Mouse (Mus musculus): ENCODE results near the gene Abi3.
A peak's percentile ranks its signal among the peaks of the same experiment; 100 is the strongest.

Abi3 gene

DNA sequence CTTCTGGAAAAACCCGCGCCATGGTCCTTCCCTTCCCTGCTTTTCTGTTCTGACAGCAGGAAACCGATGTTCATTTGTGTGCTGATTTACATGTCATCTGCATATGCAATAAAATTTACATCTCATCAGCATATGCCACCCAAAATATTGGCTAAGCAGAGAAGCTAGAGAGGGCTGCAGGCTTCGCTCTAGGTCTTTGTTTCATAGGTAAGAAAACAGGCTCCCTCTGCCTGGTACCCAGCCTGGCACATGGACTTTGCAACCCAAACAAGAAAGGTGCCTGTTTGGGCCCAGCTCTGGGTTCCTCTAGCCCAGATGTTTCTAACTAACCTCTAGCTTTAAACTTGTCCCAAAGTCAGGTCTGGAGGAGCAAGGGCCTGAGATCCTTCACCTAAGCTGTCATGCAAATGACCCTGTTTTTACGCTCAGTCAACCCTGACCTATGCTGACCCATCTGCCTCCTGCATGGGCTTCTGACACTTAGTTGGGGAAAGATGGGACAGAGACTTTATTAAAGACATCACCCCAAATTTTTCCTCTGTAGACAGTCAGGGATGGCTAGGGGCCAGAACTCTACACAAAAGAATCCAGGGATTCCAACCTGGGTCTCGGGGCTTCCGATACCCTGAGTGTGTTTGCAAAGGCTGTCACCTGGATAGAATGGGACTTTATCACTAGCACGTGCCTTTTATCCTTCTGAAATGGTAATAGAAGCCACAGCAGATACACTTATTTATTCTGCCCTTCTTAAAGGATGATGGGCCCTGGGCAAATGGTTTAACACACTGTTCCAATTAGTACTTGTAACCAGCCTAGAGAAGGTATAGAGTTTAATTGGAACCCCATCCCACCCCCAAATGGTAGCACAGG lies 3.0 kb downstream of the Abi3 start:
- no peak for DNase-seq (ENCODE audit: low spot score in 2 of 2)

DNA sequence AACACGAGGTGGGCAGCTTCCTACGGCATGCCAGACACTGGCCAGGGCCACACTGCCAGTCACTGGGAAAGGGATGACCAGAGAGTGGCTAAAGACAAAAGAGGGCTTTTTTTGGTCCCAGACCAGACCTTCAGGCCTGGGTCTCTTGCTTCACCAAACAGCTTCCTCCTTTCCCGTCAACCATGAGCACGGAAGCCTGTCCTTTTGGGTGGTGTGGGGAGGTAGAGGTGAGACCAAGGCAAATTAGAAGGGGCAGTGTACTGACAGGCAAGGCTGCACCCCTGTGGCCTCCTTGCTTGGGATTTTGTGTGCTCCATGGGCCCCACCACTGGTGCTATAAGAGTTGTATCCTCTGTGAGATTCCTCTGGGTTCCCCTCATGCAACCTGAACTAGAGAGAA lies 3.7 kb downstream of the Abi3 start:
- DNase-seq (ENCODE audit: low spot score in 2 of 2), result no peak

DNA sequence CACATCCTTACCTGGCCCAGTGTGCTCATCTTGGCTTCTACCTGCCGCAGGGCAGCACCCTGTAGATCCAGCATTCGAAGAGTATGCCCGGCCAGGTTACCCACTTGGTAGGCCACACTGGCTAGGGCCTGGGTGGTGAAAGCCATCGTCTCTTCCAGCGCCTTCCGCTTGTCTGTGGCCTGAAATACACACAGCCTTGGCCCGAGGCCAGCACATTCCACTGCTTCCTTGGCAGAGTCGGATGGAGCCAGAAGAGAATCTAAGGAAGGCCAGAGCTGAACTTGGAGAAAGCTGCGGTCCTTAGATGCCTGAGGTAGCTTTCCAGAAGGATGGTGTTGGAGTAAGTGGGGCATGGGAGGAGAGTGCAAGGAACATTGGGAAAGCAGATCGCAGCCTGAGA lies 5.2 kb downstream of the Abi3 start, which contains the start of gene Gngt2:
TSS of gene Gngt2 (plus strand) at position 158 of the 400 bp plus-strand sequence.
- DNase-seq (ENCODE audit: low spot score in 2 of 2), result peak in 1 of 2 experiments; percentile 54

DNA sequence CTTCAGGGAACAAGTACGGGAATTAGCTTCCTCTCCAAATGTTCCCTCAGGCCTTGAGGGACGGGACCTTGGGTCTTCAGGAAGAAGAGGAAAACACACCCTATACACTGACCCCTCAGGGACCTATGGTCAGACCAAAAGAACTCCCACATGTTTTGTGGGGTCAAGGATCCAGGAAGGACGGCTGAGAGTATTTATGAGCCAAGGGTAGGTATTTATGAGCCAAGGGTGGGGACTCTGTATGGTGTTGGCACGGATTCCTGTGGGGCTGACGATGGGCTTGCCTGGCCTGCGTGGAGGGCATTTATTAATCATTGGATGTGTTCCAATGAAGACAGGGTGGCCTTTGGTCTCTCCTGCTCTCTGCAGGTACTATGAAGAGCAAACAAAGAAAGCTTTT lies 5.8 kb downstream of the Abi3 start:
- DNase-seq (ENCODE audit: low spot score in 2 of 2), result no peak

DNA sequence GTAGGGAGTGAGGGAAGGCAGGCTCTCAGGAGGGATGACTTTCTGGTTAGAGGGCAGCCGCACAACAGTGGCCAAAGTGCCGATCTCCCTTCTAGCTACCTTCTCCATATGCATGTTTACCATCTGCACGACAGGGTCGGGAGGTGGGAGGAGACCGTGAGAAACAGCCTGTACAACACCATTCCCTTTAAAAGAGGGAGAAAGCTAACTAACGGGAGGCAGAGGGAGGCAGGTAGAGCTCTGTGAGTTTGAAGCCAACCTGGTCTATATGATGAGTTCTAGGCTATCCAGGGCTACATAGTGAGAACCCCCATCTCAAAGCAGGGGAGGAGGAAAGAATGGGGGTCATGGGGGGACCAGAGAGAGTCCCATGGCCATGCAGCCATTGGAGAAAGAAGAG lies 6.4 kb downstream of the Abi3 start:
- no peak for DNase-seq (ENCODE audit: low spot score in 2 of 2)

DNA sequence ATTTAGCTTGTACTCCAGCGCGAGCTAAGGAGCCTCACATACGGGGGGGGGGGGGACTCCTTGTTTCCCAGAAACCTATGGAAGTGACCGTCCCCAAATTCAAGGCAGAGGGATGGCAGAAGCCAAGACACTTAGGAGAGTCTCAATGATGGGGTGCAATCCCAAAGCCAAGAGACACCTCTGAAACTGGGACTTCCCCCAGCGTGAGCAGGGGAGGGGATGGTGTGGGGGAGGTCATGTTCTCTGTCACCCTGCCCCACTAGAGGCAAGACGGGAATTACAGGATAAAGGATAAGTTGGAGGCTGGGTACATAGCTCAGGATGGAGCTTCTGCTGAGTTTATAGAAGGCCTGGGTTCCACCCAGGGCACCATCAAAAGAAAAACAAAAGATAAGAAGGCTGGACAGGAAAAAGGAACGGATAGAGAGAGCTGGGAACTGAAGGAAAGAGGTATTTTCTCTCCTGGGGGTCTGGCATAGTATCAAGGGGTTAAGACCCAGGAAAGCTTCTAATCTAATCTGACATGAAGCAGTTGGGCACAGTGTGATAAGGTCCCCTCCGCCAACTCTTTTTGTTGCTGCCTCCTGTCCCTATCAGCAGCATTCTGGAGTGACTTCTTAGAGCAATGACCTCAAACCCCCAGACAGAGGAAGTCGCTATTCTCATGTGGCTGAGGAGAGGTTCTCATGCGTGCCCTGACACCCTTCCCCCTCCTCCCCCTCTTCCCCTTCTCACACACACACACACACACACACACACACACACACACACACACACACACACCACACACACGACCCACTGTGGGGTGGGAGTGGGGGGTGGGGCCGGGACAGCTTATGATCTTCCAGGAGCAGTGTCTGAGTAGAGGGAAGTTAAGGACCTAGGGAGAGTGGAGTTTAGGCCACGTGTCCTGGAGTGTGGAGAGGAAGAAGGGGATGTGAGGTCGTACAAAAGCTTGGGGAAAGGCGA lies 7.2 kb downstream of the Abi3 start:
- no peak for DNase-seq (ENCODE audit: low spot score in 2 of 2)

DNA sequence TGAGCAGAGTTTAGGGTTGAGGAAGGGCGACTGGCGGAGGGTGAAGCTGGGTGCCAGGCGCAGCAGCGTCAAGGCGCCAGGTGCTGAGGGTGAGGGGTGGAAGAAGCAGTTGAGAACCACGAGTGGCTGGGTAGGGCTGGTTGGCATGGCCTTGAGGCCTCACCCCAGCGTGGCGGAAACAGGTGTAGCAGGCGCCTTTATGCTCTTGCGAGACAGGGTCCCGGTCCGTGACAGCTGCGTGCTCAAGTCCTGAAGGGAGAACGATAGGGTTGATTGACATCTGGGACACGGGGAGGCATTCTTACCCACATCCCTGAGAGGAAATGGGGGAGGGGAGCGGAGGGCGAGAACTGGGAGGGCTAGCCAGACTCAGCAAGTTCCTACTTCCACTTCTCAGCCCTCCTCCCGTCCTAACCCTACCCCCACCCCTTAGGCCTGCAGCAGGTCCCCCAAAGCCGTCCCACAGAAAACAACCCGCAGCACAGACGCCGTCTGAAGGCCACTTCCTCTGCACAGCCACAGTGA lies 8.1 kb downstream of the Abi3 start:
- no peak for DNase-seq (ENCODE audit: low spot score in 2 of 2)

DNA sequence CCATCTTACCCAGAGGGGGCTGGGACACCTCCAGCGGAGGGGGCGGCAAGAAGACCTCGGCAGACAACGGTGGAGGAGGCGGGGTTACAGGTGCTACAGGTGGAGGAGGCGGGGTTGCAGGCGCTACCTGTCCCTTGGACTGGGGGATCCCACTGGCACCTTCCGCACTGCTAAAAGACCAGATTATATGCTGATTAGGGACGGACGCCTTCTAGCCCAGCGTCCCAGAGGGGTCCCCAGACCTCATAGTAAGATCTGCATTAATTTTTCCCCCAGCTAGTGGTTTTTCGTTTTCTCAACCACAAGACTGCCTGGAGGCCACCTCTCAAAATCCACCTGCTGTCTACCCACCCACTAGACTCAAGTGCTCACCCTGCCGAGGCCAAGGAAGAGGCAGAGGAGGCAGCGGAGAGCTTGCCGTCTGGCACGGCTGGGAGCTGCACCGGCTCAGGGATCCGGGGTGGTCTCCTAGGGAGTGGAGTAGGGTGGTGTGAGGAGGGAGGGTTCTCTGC lies 8.6 kb downstream of the Abi3 start:
- no peak for DNase-seq (ENCODE audit: low spot score in 2 of 2)

DNA sequence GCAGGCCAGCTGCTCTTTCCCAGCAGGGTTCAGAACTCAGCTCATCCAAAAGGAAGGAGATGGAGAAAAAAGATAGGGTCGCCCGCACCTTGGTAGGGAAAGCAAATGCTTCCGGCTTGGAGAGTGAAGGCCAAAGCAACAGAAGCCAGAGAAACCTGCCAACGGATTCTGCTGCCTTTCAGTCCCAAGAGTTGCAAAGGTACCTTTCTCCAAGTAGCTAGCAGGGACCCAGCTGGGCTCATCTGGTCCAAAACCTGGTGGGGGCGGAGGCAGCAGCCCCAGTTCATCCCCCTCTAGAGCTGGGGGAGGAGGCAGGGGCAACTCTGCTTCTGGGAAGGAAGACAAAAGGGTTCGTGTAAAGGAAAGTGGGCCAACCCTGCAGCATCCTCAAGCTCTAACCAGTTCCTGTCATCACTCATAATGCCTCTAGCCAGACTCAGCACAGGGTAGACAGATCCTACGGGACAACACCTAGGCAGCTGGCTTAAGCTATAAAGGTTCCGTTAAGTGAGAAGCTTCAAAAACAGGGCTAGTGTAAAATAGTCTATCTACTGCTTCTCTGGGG lies 9.2 kb downstream of the Abi3 start:
- DNase-seq (ENCODE audit: low spot score in 2 of 2), result no peak

DNA sequence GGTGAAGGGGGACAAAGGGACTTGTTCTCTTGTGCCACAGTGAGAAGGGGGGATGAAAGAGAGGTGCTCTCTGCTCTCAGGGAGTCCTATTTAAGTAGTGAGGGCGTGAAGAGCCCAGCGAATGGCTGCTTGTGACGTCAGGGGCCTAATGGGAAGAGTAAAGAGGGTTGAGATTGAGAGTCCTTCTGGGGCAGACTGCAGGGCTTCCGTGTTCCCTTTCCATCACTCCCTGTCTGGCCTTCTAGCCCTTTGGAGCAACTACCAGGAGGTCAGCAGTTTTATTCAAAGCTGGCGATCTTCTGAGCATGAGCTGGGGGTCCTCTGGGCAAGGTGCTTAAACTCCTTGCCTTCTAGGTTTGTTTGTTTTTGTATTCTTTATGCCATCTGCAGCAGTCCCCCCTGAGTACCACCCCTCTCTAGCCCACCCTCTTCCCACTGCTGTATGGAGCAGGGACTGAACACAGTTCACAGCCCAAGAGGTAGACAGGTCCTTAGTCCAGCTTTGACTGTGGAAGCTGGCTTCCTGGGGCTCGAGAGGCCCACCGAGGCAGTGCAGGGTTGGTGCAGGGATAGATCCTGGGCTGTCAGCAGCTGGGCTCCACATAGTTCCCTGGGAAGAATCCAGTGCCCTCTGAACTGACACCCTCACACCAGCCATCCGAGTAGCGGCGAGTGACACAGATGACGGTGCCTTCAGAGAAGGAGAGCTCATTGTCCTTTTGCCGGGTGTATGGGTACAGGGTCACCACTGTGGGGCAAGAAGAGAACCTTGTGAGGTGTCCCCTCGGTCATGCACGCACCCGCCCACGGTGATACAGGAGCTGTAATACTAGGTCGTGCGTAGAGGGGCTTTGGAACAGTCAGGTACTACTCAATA lies 9.9 kb downstream of the Abi3 start:
- no peak for DNase-seq (ENCODE audit: low spot score in 2 of 2)

DNA sequence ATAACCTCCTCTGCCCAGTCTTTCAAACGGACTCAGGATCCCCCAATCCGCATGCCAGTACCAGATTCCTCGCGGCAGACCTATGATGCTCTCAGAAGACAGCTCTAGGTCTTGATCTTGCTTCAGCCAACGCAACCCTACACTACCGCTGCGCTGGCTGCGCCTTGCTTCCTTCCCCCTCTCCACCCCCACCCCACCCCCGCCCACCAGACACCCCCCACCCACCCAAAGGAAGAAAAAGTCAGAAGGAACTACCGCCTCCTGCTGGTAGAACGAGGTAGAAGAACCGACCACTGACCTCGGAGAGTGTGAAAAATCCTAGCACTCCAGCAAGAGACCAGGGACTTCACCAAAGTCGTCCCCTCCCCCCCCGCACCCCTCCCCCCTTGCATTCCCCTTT lies 10.6 kb downstream of the Abi3 start:
- DNase-seq (ENCODE audit: low spot score in 2 of 2), result no peak

DNA sequence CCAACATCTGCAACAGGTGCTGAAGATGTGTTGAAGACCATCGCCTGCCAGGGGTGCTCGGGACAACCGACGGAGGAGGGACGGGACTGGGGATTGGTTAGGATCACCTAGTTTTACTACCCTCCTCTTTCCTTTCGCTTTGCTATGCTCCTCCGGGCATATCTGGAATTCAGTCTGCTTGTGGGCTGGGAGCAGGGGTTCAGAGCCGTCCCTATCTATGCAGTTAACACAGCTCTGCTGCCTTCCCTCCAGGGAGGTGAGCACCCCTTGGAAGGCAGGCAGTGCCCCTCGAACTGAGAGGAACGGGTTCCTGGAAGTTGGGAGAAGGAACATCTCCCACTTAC lies 11.0 kb downstream of the Abi3 start:
- DNase-seq (ENCODE audit: low spot score in 2 of 2), result no peak

DNA sequence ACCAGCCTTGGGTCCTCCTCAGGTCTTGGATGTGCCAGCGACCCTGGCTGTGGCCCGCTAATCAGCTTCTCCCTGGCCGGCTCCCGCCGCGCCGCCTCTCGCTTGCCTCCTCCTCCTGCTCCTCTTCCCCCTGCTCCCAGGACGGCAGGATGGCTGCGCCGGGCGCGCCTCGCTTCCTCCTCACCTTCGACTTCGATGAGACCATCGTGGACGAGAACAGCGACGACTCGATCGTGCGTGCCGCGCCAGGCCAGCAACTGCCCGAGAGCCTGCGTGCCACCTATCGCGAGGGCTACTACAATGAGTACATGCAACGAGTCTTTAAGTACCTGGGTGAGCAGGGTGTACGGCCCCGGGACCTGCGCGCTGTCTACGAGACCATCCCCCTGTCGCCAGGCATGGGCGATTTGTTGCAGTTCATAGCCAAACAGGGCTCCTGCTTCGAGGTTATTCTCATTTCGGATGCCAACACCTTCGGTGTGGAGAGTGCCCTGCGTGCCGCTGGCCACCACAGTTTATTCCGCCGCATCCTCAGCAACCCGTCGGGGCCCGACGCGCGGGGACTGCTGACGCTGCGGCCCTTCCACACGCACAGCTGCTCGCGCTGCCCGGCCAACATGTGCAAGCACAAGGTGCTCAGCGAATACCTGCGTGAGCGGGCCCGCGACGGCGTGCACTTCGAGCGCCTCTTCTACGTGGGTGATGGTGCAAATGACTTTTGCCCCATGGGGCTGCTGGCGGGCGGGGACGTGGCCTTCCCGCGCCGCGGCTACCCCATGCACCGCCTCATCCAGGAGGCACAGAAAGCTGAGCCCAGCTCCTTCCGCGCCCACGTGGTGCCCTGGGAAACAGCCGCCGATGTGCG lies 11.6 kb downstream of the Abi3 start:
- no peak for DNase-seq (ENCODE audit: low spot score in 2 of 2)

DNA sequence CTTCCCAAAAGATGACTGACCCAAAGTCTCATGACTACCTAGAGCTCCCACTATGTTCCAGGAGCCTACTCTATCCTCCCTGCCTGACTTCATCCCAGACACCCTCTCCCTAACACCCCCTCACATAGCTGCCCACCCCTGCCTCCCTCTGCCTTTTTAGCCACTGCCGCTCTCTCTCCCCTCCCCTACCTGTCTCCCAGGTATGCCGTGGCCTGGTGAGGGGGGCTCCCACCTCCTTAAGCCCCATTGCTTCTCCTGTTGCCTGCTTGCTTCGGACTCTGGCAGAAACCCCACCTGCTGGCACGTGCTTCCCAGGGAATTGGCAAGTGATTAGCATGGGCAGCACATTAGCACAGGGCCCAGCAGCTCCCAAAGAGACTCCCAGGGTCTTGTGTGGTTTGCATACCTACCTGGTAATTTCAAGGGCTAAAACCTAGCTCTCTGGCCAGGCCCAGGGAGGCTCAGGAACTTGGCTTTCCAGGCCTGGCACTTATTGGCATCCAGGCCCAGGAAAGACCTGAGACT lies 12.7 kb downstream of the Abi3 start:
- DNase-seq (ENCODE audit: low spot score in 2 of 2), result no peak

DNA sequence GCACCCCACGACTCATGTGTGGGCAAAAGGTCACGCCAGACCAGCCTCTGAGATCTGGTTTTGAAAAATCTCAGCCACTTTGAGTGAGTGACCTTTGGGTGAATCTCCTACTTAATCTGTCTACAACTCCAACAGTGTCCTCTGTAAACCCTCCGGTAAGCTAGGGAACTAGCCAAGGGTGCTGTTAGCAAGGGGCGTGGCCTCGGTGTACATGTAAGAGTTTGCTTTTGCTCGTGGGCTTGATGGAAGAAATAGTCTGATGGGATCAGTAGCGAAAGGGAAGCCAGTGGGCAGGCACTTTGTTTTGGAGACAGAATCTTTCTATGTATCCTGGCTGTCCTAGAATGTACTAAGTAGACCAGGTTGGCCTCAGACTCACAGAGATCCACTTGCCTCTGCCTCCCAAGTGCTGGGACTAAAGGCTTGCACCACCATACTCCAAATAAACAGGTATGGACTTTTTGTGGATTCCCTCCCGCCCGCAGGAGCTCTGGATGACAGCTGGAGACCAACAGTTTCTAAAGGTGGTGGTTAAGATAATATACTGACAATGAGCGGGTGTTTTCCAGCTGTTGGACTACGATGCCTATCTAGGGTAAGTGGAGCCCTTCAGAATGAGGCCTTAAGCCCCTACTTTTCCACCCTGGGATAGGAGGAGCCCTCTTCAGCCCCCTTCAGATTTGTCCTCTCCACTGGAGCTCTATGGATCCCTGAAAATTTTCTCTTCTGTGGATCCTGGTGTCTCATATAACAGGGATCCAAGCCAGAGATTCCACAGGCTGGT lies 13.9 kb downstream of the Abi3 start:
- DNase-seq (ENCODE audit: low spot score in 2 of 2), result no peak

DNA sequence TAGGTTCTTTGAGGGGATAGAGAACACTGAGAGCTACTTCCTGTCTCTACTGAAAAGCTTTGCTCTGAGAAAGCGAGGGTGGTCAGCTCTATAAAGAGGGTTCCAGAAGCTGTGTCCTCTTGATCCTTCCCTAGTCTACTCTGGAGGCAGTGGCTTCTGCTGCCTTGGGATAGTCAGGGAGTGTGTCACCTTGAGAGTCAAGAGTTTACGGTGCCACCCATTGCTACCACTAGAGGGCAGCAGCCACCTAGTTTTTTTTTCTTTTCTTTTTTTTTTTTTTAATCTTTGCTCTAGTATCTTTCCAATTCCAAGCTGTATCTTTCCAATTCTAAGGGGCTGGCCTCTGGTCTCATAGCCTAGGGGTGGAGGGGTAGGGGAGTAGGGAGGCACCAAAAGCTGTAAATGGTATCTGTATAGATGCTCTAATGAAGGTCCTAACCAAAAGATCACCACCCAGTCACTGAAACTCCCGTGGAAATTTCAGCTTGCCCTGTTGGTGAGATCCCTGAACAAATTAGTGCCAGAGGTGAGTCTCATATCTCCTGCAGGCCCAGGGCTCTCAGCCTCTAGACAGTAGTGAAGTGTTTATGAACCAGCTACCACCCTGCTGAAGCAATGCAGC lies 14.7 kb downstream of the Abi3 start:
- peak in 1 of 2 experiments; percentile 45 for DNase-seq (ENCODE audit: low spot score in 2 of 2)

DNA sequence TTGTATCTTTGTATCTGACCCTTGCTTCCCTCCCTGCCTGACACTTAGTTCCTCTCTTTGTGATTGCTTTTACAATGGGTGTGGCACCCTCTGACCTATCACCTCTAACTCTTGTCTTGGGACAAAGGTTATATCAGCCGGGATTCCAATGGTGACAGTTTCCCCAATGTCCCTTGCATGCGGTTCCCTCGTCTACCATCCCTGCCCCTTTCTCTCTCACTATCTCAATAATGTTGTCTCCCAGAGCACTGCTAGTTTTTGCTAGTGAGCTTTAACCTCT lies 15.2 kb downstream of the Abi3 start:
- no peak for DNase-seq (ENCODE audit: low spot score in 2 of 2)

DNA sequence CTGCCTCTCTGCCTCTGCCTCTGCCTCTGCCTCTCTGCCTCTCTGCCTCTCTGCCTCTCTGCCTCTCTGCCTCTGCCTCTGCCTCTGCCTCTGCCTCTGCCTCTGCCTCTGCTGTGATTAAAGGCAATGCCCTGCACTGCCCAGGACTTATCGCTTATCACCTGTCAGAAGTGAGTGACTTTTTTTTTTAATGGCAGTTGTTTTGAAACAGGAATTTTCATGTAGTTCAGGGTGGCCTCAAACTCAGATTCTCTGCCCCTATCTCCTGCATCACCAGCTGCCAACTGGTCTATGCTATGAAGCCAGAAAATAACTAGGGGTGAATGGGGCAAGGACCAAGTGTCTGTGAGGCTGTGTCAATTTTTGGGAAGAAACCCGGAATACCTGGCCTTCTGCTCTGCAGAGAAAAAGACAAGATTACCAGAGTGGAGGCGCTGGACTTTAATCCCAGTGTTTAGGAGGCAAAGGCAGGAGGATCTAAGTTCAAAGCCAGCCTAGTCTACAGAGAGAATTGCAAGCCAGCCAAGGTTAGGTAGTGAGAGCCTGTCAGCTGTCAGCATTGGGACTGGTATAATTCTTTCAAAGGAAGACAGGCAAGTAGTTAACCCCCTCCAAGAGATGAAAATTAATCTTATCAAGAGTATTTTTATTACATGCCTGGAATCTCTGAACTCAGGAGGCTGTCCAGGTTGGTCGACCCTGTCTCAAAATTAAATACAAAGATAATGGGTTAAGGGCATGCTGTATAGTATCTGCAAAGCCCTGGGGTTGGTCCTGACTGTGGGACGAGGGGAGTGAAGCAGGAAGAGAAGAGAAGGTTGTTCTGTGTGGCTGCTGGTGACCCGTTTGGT lies 15.7 kb downstream of the Abi3 start:
- DNase-seq (ENCODE audit: low spot score in 2 of 2), result no peak

Data from urinary bladder, adult 18-20 months (tissue).